Mouse (Mus musculus) pancreas, adult 10 weeks (tissue): ENCODE measurements around the gene Gbp8. TPM values are rescaled to one million over a fixed set of nuclear protein-coding genes. Genes with fewer than 3 reads are reported as not detected.

ENCODE experiments used
- polyA plus RNA-seq: library from polyadenylated mRNA; stranded (reverse); fragments of 350-450 nt; fragmentation: Illumina TruSeq; extraction: RNeasy Lipid Tissue Mini Kit (QIAGEN cat#74804); gene quantifications from one replicate; pipeline ENCODE4 v1.2.3, GENCODE M21; 2015; ENCODE audit warnings: low read depth, low replicate concordance; ENCODE audit not compliant: insufficient read depth

Gene Gbp8
- 0.92 TPM for polyA plus RNA-seq

DNA sequence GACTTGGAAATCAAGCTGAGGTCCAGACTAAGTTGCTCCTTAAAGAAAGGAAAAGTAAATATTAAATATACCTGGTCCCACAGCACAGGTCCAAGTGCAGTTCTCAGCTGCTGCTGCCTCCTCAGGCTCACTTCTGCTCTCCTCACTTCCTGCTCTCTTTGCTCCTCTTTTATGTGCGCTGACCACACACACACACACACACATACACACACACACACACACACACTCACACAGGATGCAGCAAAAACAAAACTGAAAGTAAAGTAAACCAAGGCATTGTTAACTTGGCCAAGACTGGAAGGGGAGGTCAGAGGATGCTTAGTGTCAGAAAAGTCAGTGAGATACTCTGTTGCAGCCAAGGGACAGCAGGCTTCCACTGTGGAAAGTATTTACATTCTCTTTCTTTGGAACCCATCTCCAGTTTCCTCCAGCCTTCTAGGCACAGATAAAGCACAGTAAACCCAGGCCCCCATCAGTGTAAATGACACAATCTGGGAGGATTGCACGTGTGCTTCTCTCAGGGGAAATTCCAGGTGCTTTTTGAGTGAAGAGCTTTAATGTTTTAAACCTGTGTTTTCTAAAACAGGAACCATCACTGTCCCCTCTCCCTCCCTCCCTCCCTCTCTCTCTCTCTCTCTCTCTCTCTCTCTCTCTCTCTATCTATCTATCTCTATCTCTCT lies at the start of gene Gbp8, which contains the start of the genes Gbp9 and Gbp4:
Gbp8 (minus strand) TSS at position 132 of the 680 bp plus-strand sequence.
Gbp9 (minus strand) TSS at position 131 of the 680 bp plus-strand sequence.
Gbp4 (minus strand) TSS at position 178 of the 680 bp plus-strand sequence.

DNA sequence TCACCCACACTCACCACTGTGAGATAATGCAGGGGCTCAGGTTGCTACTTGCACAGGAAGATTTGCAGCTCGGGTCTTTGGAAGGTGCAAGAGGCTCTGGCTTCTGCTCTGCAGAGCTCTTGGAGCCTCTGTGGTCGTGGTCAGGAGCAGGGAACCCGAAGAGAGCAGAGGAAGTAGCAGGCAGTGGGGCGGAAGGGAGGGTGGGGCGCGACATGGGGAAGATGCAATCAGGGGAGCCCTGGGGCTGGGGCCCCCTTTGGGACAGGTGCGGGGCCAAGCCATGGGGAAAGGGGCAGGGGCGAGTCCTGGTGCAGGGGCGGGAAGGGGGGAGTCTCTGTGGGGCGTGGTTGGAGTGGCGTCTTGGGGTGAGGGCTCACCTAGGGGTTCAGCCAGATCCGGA lies 156.8 kb downstream of the Gbp8 start, which contains the start of gene Abcg3:
Abcg3 (minus strand) TSS at position 184 of the 400 bp plus-strand sequence.

Other genes with a start within 250 kb of the Gbp8 start
- gene Abcg3, start 156.8 kb downstream of the Gbp8 start, polyA plus RNA-seq: 0.35 TPM
- 6.9 TPM for gene Gbp9, start within 50 bp of the Gbp8 start, polyA plus RNA-seq
- 9.6 TPM for gene Gbp4, start within 50 bp of the Gbp8 start, polyA plus RNA-seq
- not detected for gene Gbp10, start 100.0 kb upstream of the Gbp8 start, polyA plus RNA-seq
- 1.0 TPM for gene Gm43302, start 154.2 kb upstream of the Gbp8 start, polyA plus RNA-seq
- gene Gbp6, start 154.2 kb upstream of the Gbp8 start, polyA plus RNA-seq: 5.0 TPM